Mouse (Mus musculus) intestine, embryonic 15.5 days (tissue): Measurements from ENCODE around the gene Gse1. TPM values are rescaled to one million over a fixed set of nuclear protein-coding genes. Genes with fewer than 3 reads are reported as not detected.

Experiments used
- ATAC-seq: fragments of 200-750 bp; cut with Nextera tagmentation; 2 replicates; pipeline ENCODE4 v1.8.0; 2017; ENCODE audit warnings: moderate TSS enrichment, moderate library complexity
- H3K27ac ChIP-seq: fragments of 300-500 bp; sonication (generic); 2 replicates; pipeline ENCODE4 v1.5.1; 2015; ENCODE audit warnings: mild to moderate bottlenecking, inconsistent platforms
- H3K27me3 ChIP-seq: fragments of 300-500 bp; sonication (generic); replicated peaks from 2 replicates; pipeline ENCODE4 v1.6.1; 2015; ENCODE audit warnings: inconsistent platforms
- H3K36me3 ChIP-seq: fragments of 300-500 bp; sonication (generic); 2 replicates; pipeline ENCODE4 v1.6.1; 2015; ENCODE audit warnings: inconsistent platforms
- H3K4me1 ChIP-seq: fragments of 300-500 bp; sonication (generic); replicated peaks from 2 replicates; pipeline ENCODE4 v1.6.1; 2015; ENCODE audit warnings: inconsistent platforms
- H3K4me2 ChIP-seq: fragments of 300-500 bp; sonication (generic); replicated peaks from 2 replicates; pipeline ENCODE4 v1.6.1; 2015; ENCODE audit warnings: mild to moderate bottlenecking, inconsistent platforms
- H3K4me3 ChIP-seq: fragments of 300-500 bp; sonication (generic); replicated peaks from 2 replicates; pipeline ENCODE4 v1.5.1; 2015; ENCODE audit warnings: inconsistent platforms
- H3K9ac ChIP-seq: fragments of 300-500 bp; sonication (generic); 2 replicates; pipeline ENCODE4 v1.6.1; 2015; ENCODE audit warnings: inconsistent platforms
- H3K9me3 ChIP-seq: fragments of 300-500 bp; sonication (generic); 2 replicates; pipeline ENCODE4 v1.6.1; 2016; ENCODE audit warnings: inconsistent platforms
- WGBS: fragments of 180-500 bp; shearing (Covaris S2); methylation state at CpG from one replicate; pipeline ENCODE4 v1.1.7; 2015; 5-methylcytosine and 5-hydroxymethylcytosine counted together
- polyA plus RNA-seq: library from polyadenylated mRNA; unstranded; fragments of >200 nt; fragmentation: Nextera tagmentation; extraction: Ambion mirVana; gene quantifications from 2 replicates; pipeline ENCODE4 v1.2.1, GENCODE M21; 2015

Gene Gse1
- polyA plus RNA-seq, 1 experiment from 2014 or later, result 7.9 TPM

DNA sequence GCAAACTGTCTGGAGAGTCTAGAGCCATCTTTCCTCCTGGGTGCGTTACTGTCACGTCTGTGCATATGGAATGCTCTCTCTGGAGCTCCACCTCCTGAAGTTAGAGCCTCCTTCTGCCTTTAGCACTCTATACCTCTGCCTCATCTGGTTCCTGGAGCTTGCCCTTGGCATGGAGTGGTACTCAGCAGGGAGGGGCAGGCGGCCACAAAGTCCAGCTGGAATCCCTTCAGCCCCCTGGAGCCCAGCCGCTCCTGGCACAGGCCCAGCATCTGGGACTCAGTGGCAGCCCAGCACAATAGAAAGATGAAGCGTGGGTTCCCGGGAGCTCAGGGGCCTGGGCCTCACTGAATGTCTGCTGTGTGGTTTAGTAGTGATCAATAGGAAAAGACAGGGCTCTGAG lies 232.1 kb downstream of the Gse1 start:
- Histone ChIP-seq H3K9ac (no peak overlapping the region), H3K27me3 (no peaks in the 10 kb centered on the region), H3K9me3 (no peaks in the 10 kb centered on the region), H3K4me3 (no peak overlapping the region), H3K4me2 (no peak overlapping the region), H3K36me3 (no peaks in the 10 kb centered on the region), H3K27ac (peak overlapping the region; percentile 51; the same call in 1 of the 2 replicates), H3K4me1 (peaks cover 59% of the 10 kb centered on the region)
- WGBS, result 45% methylated on average over 6 of the region's 6 CpGs
- ATAC-seq, result no peak

DNA sequence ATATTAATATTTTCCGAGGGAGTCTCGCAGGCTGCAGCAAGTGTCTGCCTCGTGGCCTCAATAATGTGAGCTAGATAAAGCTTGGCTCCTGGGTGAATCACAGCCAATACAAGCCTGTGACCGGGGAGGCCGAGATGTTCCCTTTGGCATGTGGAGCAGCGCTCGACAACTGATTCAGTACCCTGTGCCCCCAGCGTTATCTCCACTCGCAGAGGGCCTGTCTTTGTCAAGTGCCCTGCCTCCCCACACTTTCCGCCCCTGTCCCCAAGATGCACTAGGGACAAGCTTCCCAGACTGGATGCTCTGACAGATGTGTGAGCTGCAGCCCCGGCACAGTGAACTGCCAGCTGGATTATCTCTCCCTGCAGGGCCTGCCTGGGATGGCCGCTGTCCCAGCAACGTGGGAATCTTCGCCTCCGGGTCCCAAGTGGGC lies 233.9 kb downstream of the Gse1 start:
- peaks cover 52% of the 10 kb centered on the region for H3K4me1 ChIP-seq
- H3K4me3 ChIP-seq, result no peak overlapping the region
- H3K36me3 ChIP-seq, result no peaks in the 10 kb centered on the region
- peak overlapping the region; percentile 64 for H3K27ac ChIP-seq
- H3K27me3 ChIP-seq, result no peaks in the 10 kb centered on the region
- ATAC-seq, result peak; percentile 26; the same call in 1 of the 2 replicates
- WGBS, result 38% methylated on average over 15 of the region's 15 CpGs
- no peak overlapping the region for H3K9ac ChIP-seq
- no peaks in the 10 kb centered on the region for H3K9me3 ChIP-seq
- 0 out of 2 replicates have a peak overlapping the region, but pooled peaks have one; percentile 3 for H3K4me2 ChIP-seq

DNA sequence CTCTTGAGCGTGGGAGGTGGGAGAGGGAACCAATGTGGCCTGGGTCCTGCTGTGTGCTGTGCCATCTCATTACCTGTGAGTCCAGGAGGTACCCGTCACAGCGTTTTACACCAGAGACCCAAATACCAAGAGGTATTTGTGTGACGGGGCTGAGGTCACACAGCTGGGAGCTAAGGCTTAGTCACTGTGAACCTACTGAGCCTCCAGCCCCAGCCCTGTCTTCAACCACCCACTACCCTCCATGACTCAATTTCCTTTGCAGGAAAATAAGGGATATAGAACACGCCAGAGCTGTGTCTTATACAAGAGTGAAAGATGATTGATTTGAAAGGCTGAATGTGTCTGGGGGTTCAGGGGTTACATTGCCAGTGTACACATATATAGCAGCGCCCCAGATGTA lies 234.4 kb downstream of the Gse1 start:
- H3K9ac ChIP-seq, result no peak overlapping the region
- no peak overlapping the region for H3K4me2 ChIP-seq
- H3K4me3 ChIP-seq, result no peak overlapping the region
- no peaks in the 10 kb centered on the region for H3K36me3 ChIP-seq
- WGBS, result 70% methylated on average over 6 of the region's 6 CpGs
- H3K9me3 ChIP-seq, result no peaks in the 10 kb centered on the region
- peaks cover 51% of the 10 kb centered on the region for H3K4me1 ChIP-seq
- no peak; the same call in 1 of the 2 replicates for ATAC-seq
- H3K27me3 ChIP-seq, result no peaks in the 10 kb centered on the region
- H3K27ac ChIP-seq, result peak overlapping the region; percentile 64

DNA sequence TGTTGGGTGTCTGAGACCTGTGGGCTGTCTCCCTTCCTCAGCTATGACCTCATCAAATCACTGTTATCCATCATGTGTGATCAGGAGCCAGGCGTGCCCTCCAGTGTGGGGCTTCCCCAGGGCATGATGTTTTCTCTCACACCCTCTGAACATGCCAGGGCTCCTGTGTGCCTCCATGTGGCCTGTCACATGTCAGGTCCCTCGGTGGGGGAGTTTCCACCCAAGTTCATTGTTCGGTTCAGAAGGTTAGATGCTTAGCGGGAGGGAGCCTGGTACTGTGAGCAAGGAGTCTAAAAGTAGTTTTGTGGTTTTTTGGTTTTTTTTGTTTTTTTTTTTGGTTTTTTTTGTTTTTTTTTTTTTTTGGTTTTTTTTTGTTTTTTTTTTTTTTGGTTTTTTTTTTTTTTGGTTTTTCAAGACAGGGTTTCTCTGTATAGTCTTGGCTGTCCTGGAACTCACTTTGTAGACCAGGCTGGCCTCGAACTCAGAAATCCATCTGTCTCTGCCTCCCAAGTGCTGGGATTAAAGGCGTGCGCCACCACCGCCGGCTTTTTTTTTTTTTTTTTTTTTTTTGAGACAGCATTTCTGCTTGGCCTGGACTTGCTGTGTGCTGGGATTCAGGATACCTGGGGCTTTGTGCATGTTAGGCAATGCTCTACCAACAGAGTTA lies 235.8 kb downstream of the Gse1 start:
- Histone ChIP-seq H3K27ac (no peak overlapping the region), H3K4me1 (peaks cover 48% of the 10 kb centered on the region), H3K4me3 (no peak overlapping the region), H3K9ac (no peak overlapping the region), H3K9me3 (no peaks in the 10 kb centered on the region), H3K4me2 (no peak overlapping the region), H3K27me3 (no peaks in the 10 kb centered on the region), H3K36me3 (no peaks in the 10 kb centered on the region)
- 94% methylated on average over 9 of the region's 9 CpGs for WGBS
- no peak for ATAC-seq

DNA sequence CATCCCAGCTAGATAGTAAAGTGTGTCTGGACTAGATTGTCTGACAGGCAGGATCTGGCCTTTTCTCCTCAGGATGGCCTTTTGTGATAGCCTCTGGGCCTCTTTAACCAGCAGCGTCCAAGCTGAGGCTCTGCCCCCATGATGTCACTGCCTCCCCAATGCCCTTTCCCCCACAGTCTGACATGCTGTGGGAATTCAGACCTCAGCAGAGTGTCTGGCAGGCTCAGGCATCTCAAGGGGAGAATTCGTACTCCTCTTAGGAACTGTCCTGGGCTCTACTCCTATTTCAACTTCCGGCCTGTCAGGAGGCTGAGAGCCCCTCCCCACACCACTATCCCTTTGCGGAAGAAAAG lies 236.3 kb downstream of the Gse1 start:
- 69% methylated on average over 4 of the region's 4 CpGs for WGBS
- H3K4me1 ChIP-seq, result peaks cover 43% of the 10 kb centered on the region
- H3K4me3 ChIP-seq, result no peak overlapping the region
- H3K9ac ChIP-seq, result no peak overlapping the region
- ATAC-seq, result no peak
- H3K4me2 ChIP-seq, result no peak overlapping the region
- H3K27ac ChIP-seq, result peak overlapping the region; percentile 17; the same call in 1 of the 2 replicates
- H3K36me3 ChIP-seq, result no peaks in the 10 kb centered on the region
- no peaks in the 10 kb centered on the region for H3K9me3 ChIP-seq
- H3K27me3 ChIP-seq, result no peaks in the 10 kb centered on the region

DNA sequence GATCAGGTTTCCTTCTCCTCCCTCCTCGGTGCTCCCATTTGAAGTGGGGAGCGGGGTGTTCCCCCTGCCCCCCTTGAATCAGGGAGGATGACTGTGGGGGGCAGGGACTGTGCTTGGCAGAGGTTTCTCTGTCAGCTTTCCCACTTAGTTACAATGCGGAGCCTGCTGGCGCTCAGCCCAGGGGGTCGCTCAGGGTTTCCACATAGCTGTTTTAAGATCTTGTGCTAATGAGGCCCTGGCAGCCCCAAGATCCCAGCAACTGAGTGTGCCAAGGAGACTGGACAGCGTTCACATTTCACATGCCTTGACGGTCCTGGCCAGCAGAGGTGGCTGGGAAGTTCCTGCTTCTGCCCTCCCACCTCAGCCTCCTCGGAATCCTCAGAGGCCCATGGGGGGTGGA lies 237.5 kb downstream of the Gse1 start:
- H3K9ac ChIP-seq, result no peak overlapping the region
- 31% methylated on average over 8 of the region's 8 CpGs for WGBS
- no peaks in the 10 kb centered on the region for H3K9me3 ChIP-seq
- peak; percentile 7; the same call in 1 of the 2 replicates for ATAC-seq
- peaks cover 32% of the 10 kb centered on the region for H3K4me1 ChIP-seq
- H3K4me3 ChIP-seq, result no peak overlapping the region
- 0 out of 2 replicates have a peak overlapping the region, but pooled peaks have one; percentile 17 for H3K27ac ChIP-seq
- no peaks in the 10 kb centered on the region for H3K27me3 ChIP-seq
- H3K4me2 ChIP-seq, result no peak overlapping the region
- no peaks in the 10 kb centered on the region for H3K36me3 ChIP-seq

DNA sequence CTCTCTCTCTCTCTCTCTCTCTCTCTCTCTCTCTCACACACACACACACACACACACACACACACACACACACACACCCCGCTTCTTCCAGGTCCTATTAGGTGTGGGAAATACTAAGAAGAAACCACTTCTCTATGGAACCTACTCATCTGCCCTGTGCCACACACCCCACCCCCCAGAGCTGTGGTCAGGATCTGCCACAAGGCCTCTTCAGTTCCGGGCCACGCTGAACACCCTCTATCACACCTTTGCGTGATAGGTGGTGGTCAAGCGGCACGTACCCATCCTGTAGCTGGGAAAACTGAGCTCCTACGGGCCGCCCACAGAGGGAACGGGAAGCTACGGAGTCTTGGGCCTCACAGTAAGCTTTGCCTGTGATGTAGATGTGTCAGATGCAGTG lies 238.0 kb downstream of the Gse1 start:
- 77% methylated on average over 10 of the region's 10 CpGs for WGBS
- H3K4me1 ChIP-seq, result peaks cover 32% of the 10 kb centered on the region
- ATAC-seq, result no peak

DNA sequence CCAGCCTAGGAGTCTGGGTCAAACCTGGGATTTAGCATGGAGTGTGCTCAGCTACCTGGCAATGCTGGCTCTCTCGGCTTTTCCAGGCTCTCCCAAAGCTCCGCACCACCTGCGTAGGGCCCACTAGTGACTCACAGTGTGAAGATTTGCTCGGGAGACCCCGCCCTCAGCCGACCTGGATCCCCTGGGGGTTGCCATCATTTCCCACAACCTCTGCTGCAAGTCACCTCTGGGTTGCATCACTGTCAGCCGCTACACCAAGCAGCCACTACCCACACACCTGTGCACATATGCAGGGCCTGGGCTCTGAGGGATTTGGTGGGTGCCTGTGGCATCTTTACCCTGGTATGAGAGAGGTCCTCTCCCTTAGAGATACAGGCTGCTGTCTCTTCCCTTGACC lies 239.3 kb downstream of the Gse1 start:
- H3K9me3 ChIP-seq, result no peaks in the 10 kb centered on the region
- H3K27ac ChIP-seq, result no peak overlapping the region
- H3K9ac ChIP-seq, result no peak overlapping the region
- H3K4me3 ChIP-seq, result no peak overlapping the region
- no peak for ATAC-seq
- peaks cover 30% of the 10 kb centered on the region for H3K4me1 ChIP-seq
- no peaks in the 10 kb centered on the region for H3K36me3 ChIP-seq
- H3K27me3 ChIP-seq, result no peaks in the 10 kb centered on the region
- 90% methylated on average over 7 of the region's 7 CpGs for WGBS
- H3K4me2 ChIP-seq, result no peak overlapping the region

More for the DNA sequence above, 238.0 kb downstream of the Gse1 start:
- Histone ChIP-seq H3K9ac (no peak overlapping the region), H3K27ac (no peak overlapping the region), H3K27me3 (no peaks in the 10 kb centered on the region), H3K9me3 (no peaks in the 10 kb centered on the region), H3K4me2 (no peak overlapping the region), H3K4me3 (no peak overlapping the region), H3K36me3 (no peaks in the 10 kb centered on the region)

DNA sequence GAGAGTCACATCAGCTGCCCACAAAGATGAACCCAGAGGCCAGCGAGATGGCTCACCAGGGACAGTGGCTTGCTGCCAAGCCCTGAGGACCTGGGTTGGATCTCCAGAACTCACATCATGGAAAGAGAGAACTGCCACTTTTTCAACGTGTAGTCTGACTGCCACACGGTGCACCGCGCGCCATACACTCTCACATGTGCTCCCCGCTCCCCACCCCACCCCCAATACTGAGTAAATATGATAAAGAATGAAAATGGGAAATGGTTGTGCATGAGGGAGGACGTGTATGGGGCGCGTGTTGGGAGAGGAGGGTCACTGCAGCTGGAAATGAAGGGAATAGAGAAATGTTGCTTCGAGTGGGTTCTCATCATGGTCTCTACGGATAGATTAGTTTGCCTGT lies 241.9 kb downstream of the Gse1 start:
- H3K36me3 ChIP-seq, result no peaks in the 10 kb centered on the region
- no peak for ATAC-seq
- H3K27ac ChIP-seq, result no peak overlapping the region
- H3K9ac ChIP-seq, result no peak overlapping the region
- H3K4me3 ChIP-seq, result no peak overlapping the region
- H3K4me2 ChIP-seq, result no peak overlapping the region
- WGBS, result 86% methylated on average over 12 of the region's 12 CpGs
- peaks cover 4% of the 10 kb centered on the region; the same call in 1 of the 2 replicates for H3K27me3 ChIP-seq
- no peaks in the 10 kb centered on the region for H3K9me3 ChIP-seq
- peaks cover 38% of the 10 kb centered on the region for H3K4me1 ChIP-seq

DNA sequence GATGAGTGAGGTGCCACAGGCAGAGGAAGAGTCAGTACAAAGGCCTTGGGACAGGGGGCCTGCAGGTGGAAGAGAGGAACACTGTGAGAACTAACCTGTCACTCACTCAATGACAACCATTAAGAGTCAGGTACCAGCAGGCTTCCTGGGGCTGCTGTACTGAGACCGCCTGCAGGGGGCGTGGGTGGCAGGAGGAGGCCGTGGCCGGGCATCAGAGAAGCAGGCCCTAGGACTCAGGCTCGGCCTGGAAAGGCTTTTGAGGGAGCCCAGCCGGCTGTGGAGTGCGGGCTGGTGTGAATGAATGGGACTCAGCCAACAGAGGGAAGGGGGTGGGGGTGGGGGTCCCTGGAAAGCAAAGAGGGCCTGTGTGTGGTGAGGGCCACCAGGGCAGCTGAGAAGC lies 242.9 kb downstream of the Gse1 start:
- WGBS, result 17% methylated on average over 7 of the region's 7 CpGs
- no peak overlapping the region for H3K4me3 ChIP-seq
- peaks cover 37% of the 10 kb centered on the region for H3K4me1 ChIP-seq
- peaks cover 4% of the 10 kb centered on the region; the same call in 1 of the 2 replicates for H3K27me3 ChIP-seq
- H3K27ac ChIP-seq, result no peak overlapping the region
- H3K9me3 ChIP-seq, result no peaks in the 10 kb centered on the region
- H3K4me2 ChIP-seq, result no peak overlapping the region
- H3K9ac ChIP-seq, result no peak overlapping the region
- H3K36me3 ChIP-seq, result no peaks in the 10 kb centered on the region
- no peak for ATAC-seq

DNA sequence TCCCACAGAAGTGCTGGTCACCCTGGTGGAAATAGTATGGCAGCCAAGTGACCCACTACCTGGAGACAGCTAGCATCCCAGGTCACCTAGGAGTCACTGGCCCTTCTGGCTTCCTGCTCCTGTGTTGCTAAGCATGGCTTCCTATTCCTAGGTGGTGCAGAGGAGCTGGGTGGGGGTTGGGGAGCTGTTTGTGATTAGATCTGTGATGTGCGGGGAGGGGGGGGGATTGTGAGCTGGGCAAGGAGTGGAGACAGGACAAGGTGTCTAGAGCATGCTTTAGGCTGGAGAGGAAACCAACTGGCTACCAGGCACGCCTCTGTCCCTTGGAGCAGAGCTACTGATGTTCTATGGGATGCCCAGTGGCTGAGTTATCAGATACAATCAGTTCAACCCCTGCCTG lies 243.5 kb downstream of the Gse1 start:
- Histone ChIP-seq H3K9ac (no peak overlapping the region), H3K27me3 (peaks cover 4% of the 10 kb centered on the region; the same call in 1 of the 2 replicates), H3K36me3 (no peaks in the 10 kb centered on the region), H3K4me2 (no peak overlapping the region), H3K4me3 (no peak overlapping the region), H3K9me3 (no peaks in the 10 kb centered on the region), H3K27ac (no peak overlapping the region), H3K4me1 (peaks cover 40% of the 10 kb centered on the region)
- WGBS, result 61% methylated on average over 2 of the region's 2 CpGs
- ATAC-seq, result no peak

DNA sequence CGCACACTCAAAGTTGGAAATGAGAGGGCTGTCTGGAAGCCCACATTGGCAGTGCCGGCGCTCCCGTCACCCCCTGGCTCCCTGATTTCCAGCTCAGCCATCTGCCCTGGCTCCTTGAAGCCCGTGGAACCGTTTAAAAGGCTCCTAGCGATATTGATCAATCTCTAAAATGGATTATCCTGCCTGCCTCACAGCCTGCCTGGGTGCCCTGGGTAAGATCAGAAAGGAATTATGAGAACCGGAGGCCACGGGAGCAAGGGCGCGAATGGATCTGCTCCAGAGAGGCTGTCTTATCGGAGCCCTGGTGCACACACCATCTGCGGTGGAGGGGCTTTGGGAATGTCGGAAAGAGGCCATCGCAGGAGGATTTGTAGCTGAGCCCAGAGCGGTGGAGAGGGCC lies 244.0 kb downstream of the Gse1 start:
- H3K27ac ChIP-seq, result no peak overlapping the region
- H3K36me3 ChIP-seq, result no peaks in the 10 kb centered on the region
- ATAC-seq, result no peak
- H3K27me3 ChIP-seq, result peaks cover 4% of the 10 kb centered on the region; the same call in 1 of the 2 replicates
- WGBS, result 34% methylated on average over 16 of the region's 16 CpGs
- H3K4me2 ChIP-seq, result no peak overlapping the region
- H3K9me3 ChIP-seq, result no peaks in the 10 kb centered on the region
- H3K9ac ChIP-seq, result no peak overlapping the region
- H3K4me3 ChIP-seq, result no peak overlapping the region
- H3K4me1 ChIP-seq, result peaks cover 45% of the 10 kb centered on the region

DNA sequence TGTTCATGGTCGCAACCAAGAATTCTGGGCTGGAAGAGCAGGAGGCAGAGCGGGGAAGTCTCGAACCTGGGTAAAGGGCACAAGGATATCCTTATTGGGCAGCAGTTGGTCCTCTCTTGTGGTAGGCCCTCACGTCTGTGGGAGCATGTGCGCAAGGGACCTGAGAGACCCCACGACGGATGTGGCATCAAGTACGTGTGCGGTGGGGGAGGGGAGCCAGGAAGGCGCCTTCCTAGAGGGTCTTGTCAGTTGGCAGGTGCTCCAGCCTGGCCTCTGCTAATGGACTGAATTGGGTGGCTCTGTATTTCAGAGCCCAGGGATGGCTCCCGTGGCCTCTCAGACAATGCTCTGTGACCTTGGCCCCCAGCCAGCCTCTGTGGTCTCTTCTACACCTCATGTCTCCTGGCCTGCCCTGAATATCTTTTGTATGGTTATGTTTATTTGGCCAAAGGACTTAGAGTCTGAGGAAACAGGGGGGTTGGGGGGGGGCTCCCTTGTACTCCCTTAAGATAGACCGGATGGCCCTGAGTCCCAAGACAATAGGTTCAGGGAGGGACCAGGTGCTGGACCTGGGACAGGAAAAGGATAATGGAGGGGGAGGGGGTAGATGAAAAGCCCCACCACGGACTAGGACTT lies 245.6 kb downstream of the Gse1 start:
- Histone ChIP-seq H3K27me3 (peaks cover 4% of the 10 kb centered on the region; the same call in 1 of the 2 replicates), H3K4me1 (peaks cover 45% of the 10 kb centered on the region), H3K27ac (no peak overlapping the region), H3K4me3 (no peak overlapping the region), H3K9me3 (no peaks in the 10 kb centered on the region), H3K36me3 (no peaks in the 10 kb centered on the region), H3K4me2 (no peak overlapping the region), H3K9ac (no peak overlapping the region)
- ATAC-seq, result no peak
- 84% methylated on average over 13 of the region's 13 CpGs for WGBS
